Mouse (Mus musculus) spleen, adult 2 months (tissue): ENCODE measurements around the gene Lpcat1. TPM values are rescaled to one million over a fixed set of nuclear protein-coding genes. Genes with fewer than 3 reads are reported as not detected.

ENCODE experiments used
- DNase-seq, 2 experiments: peaks; one replicate each; pipeline versions ENCODE4 v3.0.0 to v3.0.0-alpha.2; 2012 to 2021; ENCODE audit warnings: low spot score in 2 of 2, low read depth in 1 of 2
- H3K27ac ChIP-seq: fragments of 200-500 bp; 2 replicates; pipeline ENCODE4 v1.5.1; 2012; ENCODE audit warnings: low read length, inconsistent platforms; ENCODE audit not compliant: insufficient read depth
- H3K27me3 ChIP-seq: fragments of 200-500 bp; 2 replicates; pipeline ENCODE4 v1.6.1; 2012; ENCODE audit warnings: mild to moderate bottlenecking, moderate library complexity, low read length, inconsistent platforms; ENCODE audit not compliant: control insufficient read depth, insufficient read depth
- H3K36me3 ChIP-seq: fragments of 200-500 bp; 2 replicates; pipeline ENCODE4 v1.6.1; 2012; ENCODE audit warnings: mild to moderate bottlenecking, low read length, inconsistent platforms; ENCODE audit not compliant: control insufficient read depth, insufficient read depth
- H3K4me1 ChIP-seq: fragments of 200-500 bp; 2 replicates; pipeline ENCODE4 v1.6.1; 2011; ENCODE audit warnings: inconsistent platforms; ENCODE audit not compliant: control insufficient read depth, insufficient read depth, insufficient read length
- H3K4me3 ChIP-seq: fragments of 200-500 bp; 2 replicates; pipeline ENCODE4 v1.5.1; 2011; ENCODE audit warnings: mild to moderate bottlenecking, inconsistent platforms; ENCODE audit not compliant: insufficient read depth, insufficient read length; ENCODE audit errors: extremely low read depth
- CTCF ChIP-seq: fragments of 200-500 bp; IDR thresholded peaks from 2 replicates; pipeline ENCODE4 v1.5.1; 2011; ENCODE audit warnings: mild to moderate bottlenecking, inconsistent platforms; ENCODE audit not compliant: insufficient read depth, insufficient read length, insufficient replicate concordance; ENCODE audit errors: extremely low read depth
- POLR2A ChIP-seq: fragments of 200-500 bp; IDR thresholded peaks from 2 replicates; pipeline ENCODE4 v1.6.1; 2011; ENCODE audit warnings: low read depth, low read length, inconsistent platforms
- WGBS: fragments of 180-500 bp; shearing (Covaris S2); methylation state at CpG from one replicate; pipeline ENCODE4 v1.1.7; 2018; 5-methylcytosine and 5-hydroxymethylcytosine counted together
- polyA plus RNA-seq: library from polyadenylated mRNA; depleted of rRNA; stranded (reverse); fragments of >200 nt; gene quantifications from 2 replicates; pipeline ENCODE4 v1.2.3, GENCODE M21; 2012

Lpcat1 gene
- polyA plus RNA-seq, 1 experiment, result 64.9 TPM

DNA sequence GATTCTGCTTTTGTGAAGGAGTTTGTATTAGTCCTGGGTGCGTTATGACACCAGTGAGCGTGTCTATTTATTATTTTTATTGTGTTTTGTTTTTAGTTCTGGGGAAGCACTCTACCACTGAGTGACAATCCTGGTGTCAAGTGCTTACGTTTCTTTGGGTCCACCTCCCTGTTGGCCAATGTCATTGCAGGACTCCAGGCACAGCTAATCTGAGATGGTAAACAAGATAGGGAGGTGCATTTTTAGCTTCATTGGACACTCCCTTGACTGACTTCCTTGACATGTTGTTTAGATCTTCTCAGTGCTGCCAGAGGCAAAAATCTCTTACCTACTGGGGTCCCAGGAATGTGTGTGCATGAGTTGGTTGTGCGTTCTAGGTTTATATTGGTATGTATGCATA, 26.0 kb upstream of the Lpcat1 start:
- H3K27ac ChIP-seq, result no peak overlapping the region
- H3K4me3 ChIP-seq, result no peak overlapping the region
- no peak for DNase-seq
- H3K4me1 ChIP-seq, result no peaks in the 10 kb centered on the region
- H3K36me3 ChIP-seq, result no peaks in the 10 kb centered on the region
- H3K27me3 ChIP-seq, result no peaks in the 10 kb centered on the region
- 93% methylated on average over 4 of the region's 4 CpGs for WGBS
- TF ChIP-seq CTCF (no peak), POLR2A (no peak)

DNA sequence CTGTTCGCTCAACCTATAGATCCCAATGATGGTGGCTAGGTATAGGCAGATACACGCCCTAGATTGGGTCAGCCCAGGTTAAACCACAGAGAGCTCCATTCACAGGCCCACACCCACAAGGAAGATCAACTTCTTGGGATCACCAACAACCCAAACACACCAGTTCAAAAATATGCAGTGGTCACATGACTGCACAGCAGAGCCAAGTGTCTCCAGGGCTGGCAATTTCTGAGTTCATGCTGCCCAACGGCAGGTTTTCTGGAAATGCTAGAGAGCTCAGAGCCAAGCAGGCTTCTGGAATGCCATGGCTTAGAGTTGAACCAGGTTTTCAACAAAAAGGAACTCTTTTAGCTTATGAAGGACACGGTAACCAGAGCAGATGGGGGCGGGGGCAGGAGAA, 25.3 kb upstream of the Lpcat1 start:
- no peak overlapping the region for H3K27ac ChIP-seq
- H3K4me1 ChIP-seq, result no peaks in the 10 kb centered on the region
- TF ChIP-seq CTCF (no peak), POLR2A (no peak)

DNA sequence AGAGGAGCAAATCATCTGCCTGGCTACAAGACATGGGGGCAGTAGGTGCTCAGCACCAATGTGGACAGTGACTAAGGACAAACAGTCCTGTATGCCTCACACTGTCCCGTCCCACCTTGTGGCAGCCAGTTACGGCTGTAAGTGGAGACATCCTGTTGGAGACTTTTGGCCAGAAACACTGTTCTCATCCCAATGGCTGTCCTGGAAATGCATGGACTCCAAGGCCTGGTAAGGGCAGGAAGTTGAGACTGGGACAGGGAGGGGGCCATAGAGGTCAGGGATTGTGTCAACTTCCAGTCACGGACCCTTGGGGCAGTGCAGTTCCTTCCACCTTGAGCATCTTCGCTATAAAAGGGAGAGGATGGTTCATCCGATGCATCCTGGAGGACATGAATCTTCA, 24.6 kb upstream of the Lpcat1 start:
- TF ChIP-seq POLR2A, result no peak
- no peak for TF ChIP-seq CTCF
- Histone ChIP-seq H3K36me3 (no peaks in the 10 kb centered on the region), H3K27me3 (no peaks in the 10 kb centered on the region), H3K27ac (no peak overlapping the region), H3K4me3 (no peak overlapping the region), H3K4me1 (0 out of 2 replicates have a peak, but pooled peaks cover under 1% of the 10 kb centered on the region)
- DNase-seq, result no peak
- 90% methylated on average over 5 of the region's 5 CpGs for WGBS

More for the DNA sequence above, 25.3 kb upstream of the Lpcat1 start:
- Histone ChIP-seq H3K4me3 (no peak overlapping the region), H3K36me3 (no peaks in the 10 kb centered on the region), H3K27me3 (no peaks in the 10 kb centered on the region)
- no peak for DNase-seq
- WGBS, result 90% methylated on average over 5 of the region's 5 CpGs

- no peak overlapping the region for H3K27ac ChIP-seq
- H3K4me1 ChIP-seq, result peaks cover 2% of the 10 kb centered on the region; the same call in 1 of the 2 replicates
- TF ChIP-seq CTCF (no peak), POLR2A (no peak)
- H3K36me3 ChIP-seq, result no peaks in the 10 kb centered on the region
- H3K4me3 ChIP-seq, result no peak overlapping the region
- no peaks in the 10 kb centered on the region for H3K27me3 ChIP-seq
- no peak for DNase-seq
- 82% methylated on average over 4 of the region's 4 CpGs for WGBS
Observed at GRCm38 (mm10) chr13:73443093-73443821, 23.7 kb upstream of the Lpcat1 start.

DNA sequence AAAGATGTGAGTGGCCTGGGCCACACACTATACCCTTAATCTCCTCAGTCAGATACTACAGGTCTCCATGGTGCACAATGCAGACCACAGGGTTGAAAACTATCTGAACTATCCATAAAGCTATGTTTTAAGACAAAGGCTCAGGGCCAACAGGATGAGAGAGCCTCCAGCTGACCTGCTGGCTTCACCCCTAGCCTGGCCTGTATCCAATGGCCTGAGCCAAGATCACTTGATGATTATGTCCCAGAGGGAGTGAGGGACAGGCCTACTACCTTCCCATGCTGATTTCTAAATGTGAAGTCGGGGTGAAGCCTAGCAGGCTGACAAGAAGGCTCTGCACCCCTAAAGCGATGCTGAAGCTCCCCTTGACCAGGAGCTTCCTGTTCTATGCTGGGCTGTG, 21.9 kb upstream of the Lpcat1 start:
- Histone ChIP-seq H3K4me3 (no peak overlapping the region), H3K36me3 (no peaks in the 10 kb centered on the region), H3K4me1 (peaks cover 2% of the 10 kb centered on the region; the same call in 1 of the 2 replicates), H3K27me3 (no peaks in the 10 kb centered on the region), H3K27ac (no peak overlapping the region)
- WGBS, result 77% methylated on average over 2 of the region's 2 CpGs
- DNase-seq, result no peak
- TF ChIP-seq POLR2A, result no peak
- no peak for TF ChIP-seq CTCF

DNA sequence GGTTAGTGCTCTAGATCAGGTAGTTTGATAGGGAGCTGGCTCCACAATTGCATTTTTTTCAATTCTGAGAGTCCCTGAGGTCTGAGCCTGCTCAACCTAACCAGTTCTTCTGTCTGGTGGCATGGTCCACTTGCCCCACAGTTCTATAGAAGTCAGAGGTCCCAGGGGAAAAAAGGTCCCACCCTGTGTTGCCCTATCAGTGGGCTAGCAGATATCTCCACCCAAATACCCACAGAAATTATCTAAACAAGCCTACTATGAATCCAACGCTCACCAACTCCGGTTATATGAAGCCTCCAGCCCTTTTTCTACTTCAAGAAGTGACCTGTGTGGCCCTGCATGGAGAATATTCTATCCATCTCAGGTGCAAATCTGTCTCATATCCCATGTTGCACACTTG, 20.9 kb upstream of the Lpcat1 start:
- Histone ChIP-seq H3K27me3 (no peaks in the 10 kb centered on the region), H3K36me3 (no peaks in the 10 kb centered on the region), H3K27ac (no peak overlapping the region), H3K4me3 (no peak overlapping the region), H3K4me1 (peaks cover 2% of the 10 kb centered on the region; the same call in 1 of the 2 replicates)
- 81% methylated on average over 2 of the region's 2 CpGs for WGBS
- TF ChIP-seq CTCF, result no peak
- no peak for TF ChIP-seq POLR2A
- DNase-seq, result no peak

GRCm38 (mm10) chr13:73446494-73446893, 20.5 kb upstream of the Lpcat1 start:
- H3K4me3 ChIP-seq, result no peak overlapping the region
- H3K4me1 ChIP-seq, result peaks cover 2% of the 10 kb centered on the region; the same call in 1 of the 2 replicates
- no peaks in the 10 kb centered on the region for H3K36me3 ChIP-seq
- no peak for TF ChIP-seq CTCF
- TF ChIP-seq POLR2A, result no peak
- H3K27me3 ChIP-seq, result no peaks in the 10 kb centered on the region
- WGBS, result 89% methylated on average over 4 of the region's 4 CpGs
- H3K27ac ChIP-seq, result no peak overlapping the region
- DNase-seq, result no peak
